Mouse (Mus musculus) yolk sac, embryonic 10.5 days (tissue): ENCODE measurements around the gene Olfr313.

Experiments used
- DNase-seq: peaks from one replicate; pipeline ENCODE4 v3.0.0-alpha.2; 2017; ENCODE audit warnings: low spot score

Gene Olfr313

GRCm38 (mm10) chr11:58849731-58850130, 34.9 kb downstream of the Olfr313 start:
- no peak for DNase-seq

DNA sequence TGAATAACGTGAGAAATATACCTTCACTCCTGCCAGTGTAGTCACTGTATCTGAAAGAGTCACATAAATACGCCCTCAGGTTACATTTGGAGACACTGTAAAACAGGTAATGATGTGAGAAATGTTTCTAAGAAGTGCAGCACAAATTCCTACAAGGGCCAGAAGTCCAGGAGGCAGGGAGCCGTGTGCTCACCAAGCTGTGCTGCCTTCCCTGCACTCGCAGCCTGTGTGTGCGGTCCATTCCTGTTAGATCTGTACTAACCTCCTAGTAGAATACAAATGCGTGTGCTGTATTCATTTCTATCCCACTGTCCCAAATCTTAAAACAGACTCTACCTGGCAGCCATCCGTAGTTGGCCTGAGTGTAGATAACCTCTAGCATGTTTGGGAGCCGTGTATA, 45.9 kb downstream of the Olfr313 start:
- no peak for DNase-seq

- peak; percentile 86 for DNase-seq
Observed at GRCm38 (mm10) chr11:58867039-58867953, 52.5 kb downstream of the Olfr313 start, which contains the start of gene 2810021J22Rik. TSS of gene 2810021J22Rik (plus strand) at chr11:58867216.

DNA sequence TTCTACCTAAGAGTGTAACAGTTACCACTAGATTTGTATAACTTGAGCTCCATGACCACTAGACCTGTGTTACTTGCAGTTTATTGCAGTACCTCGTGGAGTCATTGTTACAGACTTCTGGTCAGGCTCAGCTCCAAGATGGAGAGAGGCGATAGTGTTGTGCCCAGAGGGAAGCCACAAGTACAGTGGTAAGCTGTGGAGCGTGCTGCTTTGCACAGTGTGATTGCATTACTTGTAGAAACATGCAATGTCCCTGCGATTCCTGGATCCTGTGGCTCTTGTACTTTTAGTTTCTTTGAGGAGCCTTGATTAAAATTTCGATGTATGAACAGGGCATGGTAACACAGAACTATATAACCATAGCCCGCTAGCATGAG, 53.1 kb downstream of the Olfr313 start:
- DNase-seq: no peak
